Mouse (Mus musculus): ENCODE measurements around the gene Tnnt1. TPM values are rescaled to one million over a fixed set of nuclear protein-coding genes. Genes with fewer than 3 reads are reported as not detected.

The Tnnt1 gene
- polyA plus RNA-seq, 1 experiment from 2014 or later = 37.2 TPM

DNA sequence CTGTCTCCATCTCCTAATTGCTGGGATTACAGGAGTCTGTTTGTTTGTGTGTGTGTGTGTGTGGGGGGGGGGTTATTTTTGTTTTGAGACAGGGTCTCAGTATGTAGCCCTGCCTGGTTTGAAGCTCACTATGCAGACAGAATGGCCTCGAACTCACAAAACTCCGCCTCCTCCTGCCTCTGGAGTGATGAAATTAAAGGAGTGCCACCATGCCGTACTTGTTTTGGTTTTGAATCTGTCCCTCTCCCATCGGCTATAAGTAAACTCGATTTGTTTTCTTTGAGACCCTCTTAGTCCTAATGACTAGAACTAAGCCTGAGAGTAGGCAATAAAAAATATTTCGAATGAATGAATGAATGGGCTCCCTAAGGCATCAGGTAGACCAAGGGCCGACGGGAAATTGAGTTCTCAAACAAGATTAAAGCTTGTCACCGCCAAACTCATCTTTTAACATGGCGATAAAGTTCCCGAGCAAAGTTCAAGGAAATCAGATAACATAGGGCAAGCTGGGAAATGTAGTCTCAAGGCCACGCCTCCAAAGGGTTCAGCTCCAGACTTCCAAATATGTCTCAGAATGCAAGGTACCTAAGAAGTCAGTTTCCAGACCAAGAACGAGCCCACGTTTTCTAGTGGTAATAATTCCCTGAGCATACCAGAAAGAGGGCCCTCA, 13.6 kb downstream of the Tnnt1 start:
- Histone ChIP-seq H3K4me2 (peak overlapping the region; percentile 75), H3K27ac (peak overlapping the region; percentile 91), H3K4me1 (peaks cover 48% of the 10 kb centered on the region), H3K4me3 (replicated peaks) (peak overlapping the region; percentile 90), H3K27me3 (no peaks in the 10 kb centered on the region), H3K9me3 (replicated peaks) (no peaks in the 10 kb centered on the region), H3K36me3 (no peaks in the 10 kb centered on the region), H3K9ac (peak overlapping the region; percentile 88)
- 12% methylated on average over 14 of the region's 14 CpGs for WGBS
- ATAC-seq (replicated peaks; ENCODE audit: low FRiP score) = peak; percentile 27

GRCm38 (mm10) chr7:4501558-4502397, 14.4 kb downstream of the Tnnt1 start, which contains the start of gene Ppp1r12c:
TSS of gene Ppp1r12c (minus strand) at chr7:4501680.
- peak; percentile 94 for ATAC-seq (replicated peaks; ENCODE audit: low FRiP score)
- Histone ChIP-seq H3K27me3 (no peaks in the 10 kb centered on the region), H3K9ac (peak within 1 kb of the TSS; percentile 88), H3K4me3 (replicated peaks) (peak within 1 kb of the TSS; percentile 90), H3K4me1 (peaks cover 52% of the 10 kb centered on the region), H3K27ac (peak within 1 kb of the TSS; percentile 91), H3K9me3 (replicated peaks) (no peaks in the 10 kb centered on the region), H3K4me2 (peak within 1 kb of the TSS; percentile 75), H3K36me3 (peaks cover 7% of the 10 kb centered on the region)
- under 1% methylated on average over 60 of the region's 62 CpGs for WGBS

DNA sequence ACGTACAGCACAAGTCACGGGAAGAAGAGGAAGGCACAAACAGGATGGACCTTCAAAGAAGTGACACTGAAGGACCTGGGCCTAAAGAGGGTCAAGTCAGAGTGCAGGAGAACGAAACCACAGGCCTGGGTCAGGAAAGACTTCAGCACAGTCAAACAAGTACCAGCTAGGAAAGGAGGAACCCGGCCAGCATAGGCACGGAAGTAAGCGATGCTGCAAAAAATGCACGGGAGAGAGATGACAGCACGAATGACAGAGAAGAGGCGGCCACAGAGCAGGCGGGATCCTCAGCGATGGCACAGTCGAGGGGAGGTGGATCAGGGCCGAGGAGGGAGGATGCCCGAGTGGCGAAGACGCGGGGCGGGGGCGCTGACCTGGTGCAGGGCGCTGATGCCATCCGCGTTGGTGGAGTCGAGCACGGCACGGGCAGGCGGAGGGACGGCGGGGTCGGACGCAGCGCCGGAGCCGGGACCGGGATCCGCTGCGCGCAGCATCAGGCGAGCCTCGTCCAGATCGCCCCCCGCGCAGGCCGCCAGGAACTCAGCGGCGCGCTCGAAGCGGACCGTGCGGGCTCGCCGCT, 15.2 kb downstream of the Tnnt1 start:
- H3K4me2 ChIP-seq = peak overlapping the region; percentile 75
- peak overlapping the region; percentile 90 for H3K4me3 ChIP-seq (replicated peaks)
- H3K9me3 ChIP-seq (replicated peaks) = no peaks in the 10 kb centered on the region
- peak overlapping the region; percentile 88 for H3K9ac ChIP-seq
- H3K4me1 ChIP-seq = peaks cover 52% of the 10 kb centered on the region
- peak; percentile 65 for ATAC-seq (replicated peaks; ENCODE audit: low FRiP score)
- peak overlapping the region; percentile 91 for H3K27ac ChIP-seq
- peaks cover 15% of the 10 kb centered on the region for H3K36me3 ChIP-seq
- no peaks in the 10 kb centered on the region for H3K27me3 ChIP-seq
- WGBS = under 1% methylated on average over 43 of the region's 52 CpGs

- Histone ChIP-seq H3K36me3 (peaks cover 33% of the 10 kb centered on the region), H3K9ac (no peak overlapping the region), H3K27ac (no peak overlapping the region), H3K9me3 (replicated peaks) (no peaks in the 10 kb centered on the region), H3K27me3 (no peaks in the 10 kb centered on the region), H3K4me2 (peak overlapping the region; percentile 9), H3K4me1 (peaks cover 45% of the 10 kb centered on the region), H3K4me3 (replicated peaks) (0 out of 2 replicates have a peak overlapping the region, but pooled peaks have one; percentile 0)
- no peak for ATAC-seq (replicated peaks; ENCODE audit: low FRiP score)
- 90% methylated on average over 4 of the region's 4 CpGs for WGBS
Measured at GRCm38 (mm10) chr7:4499034-4499433, 17.1 kb downstream of the Tnnt1 start.

GRCm38 (mm10) chr7:4498251-4498650, 17.9 kb downstream of the Tnnt1 start:
- Histone ChIP-seq H3K4me1 (peaks cover 46% of the 10 kb centered on the region), H3K27ac (0 out of 2 replicates have a peak overlapping the region, but pooled peaks have one; percentile 16), H3K4me3 (replicated peaks) (0 out of 2 replicates have a peak overlapping the region, but pooled peaks have one; percentile 0), H3K36me3 (peaks cover 41% of the 10 kb centered on the region), H3K9ac (no peak overlapping the region), H3K27me3 (no peaks in the 10 kb centered on the region), H3K9me3 (replicated peaks) (no peaks in the 10 kb centered on the region), H3K4me2 (peak overlapping the region; percentile 13; the same call in 1 of the 2 replicates)
- WGBS = 23% methylated on average over 9 of the region's 9 CpGs
- ATAC-seq (replicated peaks; ENCODE audit: low FRiP score) = no peak

DNA sequence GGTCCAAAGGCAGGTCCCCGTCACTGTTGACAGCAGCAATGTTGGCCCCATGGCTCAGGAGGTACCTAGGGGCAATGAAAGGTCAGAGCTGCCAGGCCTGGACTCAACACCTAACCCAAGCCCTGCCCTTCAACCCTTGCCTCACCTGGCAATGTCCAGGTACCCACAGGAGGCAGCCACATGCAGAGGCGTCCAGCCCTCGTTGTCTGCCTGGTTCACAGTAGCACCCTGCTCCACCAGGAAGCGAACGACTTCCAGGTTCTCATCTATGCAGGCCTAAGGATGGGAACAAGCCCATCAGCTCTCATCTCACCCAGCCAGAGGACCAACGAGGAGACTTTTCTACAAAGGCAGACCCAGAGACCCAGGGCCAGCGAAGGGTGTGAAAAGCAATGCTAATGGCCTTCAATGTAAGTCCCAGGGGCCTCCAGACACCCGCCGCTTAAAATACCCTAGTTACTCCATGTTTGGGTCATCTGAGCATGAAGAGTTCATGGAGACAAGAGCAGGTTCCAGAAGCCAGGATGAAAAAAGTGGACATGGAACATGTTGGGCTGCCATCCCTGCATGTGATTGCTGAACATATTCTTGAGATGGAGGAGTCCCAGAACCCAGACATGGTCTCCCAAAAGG, 18.8 kb downstream of the Tnnt1 start:
- H3K27me3 ChIP-seq = no peaks in the 10 kb centered on the region
- no peak for ATAC-seq (replicated peaks; ENCODE audit: low FRiP score)
- H3K4me2 ChIP-seq = no peak overlapping the region
- no peak overlapping the region for H3K27ac ChIP-seq
- H3K4me1 ChIP-seq = peaks cover 49% of the 10 kb centered on the region
- 92% methylated on average over 9 of the region's 9 CpGs for WGBS
- no peak overlapping the region for H3K4me3 ChIP-seq (replicated peaks)
- H3K9ac ChIP-seq = no peak overlapping the region
- H3K9me3 ChIP-seq (replicated peaks) = no peaks in the 10 kb centered on the region
- H3K36me3 ChIP-seq = peaks cover 48% of the 10 kb centered on the region

GRCm38 (mm10) chr7:4496468-4496867, 19.7 kb downstream of the Tnnt1 start:
- no peaks in the 10 kb centered on the region for H3K9me3 ChIP-seq (replicated peaks)
- H3K36me3 ChIP-seq = peaks cover 55% of the 10 kb centered on the region
- 85% methylated on average over 3 of the region's 3 CpGs for WGBS
- H3K27ac ChIP-seq = no peak overlapping the region
- H3K4me2 ChIP-seq = no peak overlapping the region
- H3K27me3 ChIP-seq = no peaks in the 10 kb centered on the region
- peaks cover 49% of the 10 kb centered on the region for H3K4me1 ChIP-seq
- ATAC-seq (replicated peaks; ENCODE audit: low FRiP score) = no peak
- no peak overlapping the region for H3K4me3 ChIP-seq (replicated peaks)
- H3K9ac ChIP-seq = no peak overlapping the region

DNA sequence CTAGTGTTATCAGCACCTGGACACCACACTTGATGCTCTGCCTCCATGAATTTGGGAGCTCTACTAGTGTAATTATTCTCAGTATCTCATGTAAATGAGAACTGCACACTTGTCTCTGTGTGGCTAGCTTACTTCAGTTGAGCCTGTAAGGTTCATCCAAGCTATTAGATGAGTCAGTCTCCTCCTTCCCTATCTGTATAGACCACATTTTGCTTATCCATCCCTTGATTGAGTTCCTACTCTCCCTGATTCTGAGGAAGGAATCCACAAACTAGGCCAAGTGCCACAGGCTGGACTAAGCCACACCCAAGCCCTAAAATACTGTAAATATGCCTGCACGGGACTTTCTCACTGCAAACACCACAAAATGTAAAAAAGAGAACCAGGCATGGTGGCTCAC, 22.2 kb downstream of the Tnnt1 start:
- WGBS = 80% methylated on average over 1 of the region's 1 CpGs
- no peak overlapping the region for H3K4me2 ChIP-seq
- H3K9ac ChIP-seq = no peak overlapping the region
- no peak overlapping the region for H3K27ac ChIP-seq
- H3K36me3 ChIP-seq = peaks cover 67% of the 10 kb centered on the region
- no peaks in the 10 kb centered on the region for H3K27me3 ChIP-seq
- no peak overlapping the region for H3K4me3 ChIP-seq (replicated peaks)
- H3K4me1 ChIP-seq = peaks cover 29% of the 10 kb centered on the region
- no peaks in the 10 kb centered on the region for H3K9me3 ChIP-seq (replicated peaks)
- ATAC-seq (replicated peaks; ENCODE audit: low FRiP score) = no peak

- H3K36me3 ChIP-seq = peaks cover 80% of the 10 kb centered on the region
- peak; percentile 47; the same call in 1 of the 2 replicates for ATAC-seq (replicated peaks; ENCODE audit: low FRiP score)
- no peak overlapping the region for H3K9ac ChIP-seq
- no peaks in the 10 kb centered on the region for H3K9me3 ChIP-seq (replicated peaks)
- no peak overlapping the region for H3K4me3 ChIP-seq (replicated peaks)
- peaks cover 15% of the 10 kb centered on the region for H3K4me1 ChIP-seq
- WGBS = 67% methylated on average over 13 of the region's 13 CpGs
- H3K27ac ChIP-seq = peak overlapping the region; percentile 25
- no peaks in the 10 kb centered on the region for H3K27me3 ChIP-seq
- H3K4me2 ChIP-seq = no peak overlapping the region
Measured at GRCm38 (mm10) chr7:4492284-4493224, 23.6 kb downstream of the Tnnt1 start.

GRCm38 (mm10) chr7:4491308-4491707, 24.9 kb downstream of the Tnnt1 start:
- Histone ChIP-seq H3K4me2 (no peak overlapping the region), H3K4me3 (replicated peaks) (no peak overlapping the region), H3K4me1 (peaks cover 16% of the 10 kb centered on the region), H3K27me3 (no peaks in the 10 kb centered on the region), H3K36me3 (peaks cover 79% of the 10 kb centered on the region), H3K9me3 (replicated peaks) (no peaks in the 10 kb centered on the region), H3K27ac (0 out of 2 replicates have a peak overlapping the region, but pooled peaks have one; percentile 7), H3K9ac (no peak overlapping the region)
- no peak for ATAC-seq (replicated peaks; ENCODE audit: low FRiP score)
- 78% methylated on average over 6 of the region's 6 CpGs for WGBS

DNA sequence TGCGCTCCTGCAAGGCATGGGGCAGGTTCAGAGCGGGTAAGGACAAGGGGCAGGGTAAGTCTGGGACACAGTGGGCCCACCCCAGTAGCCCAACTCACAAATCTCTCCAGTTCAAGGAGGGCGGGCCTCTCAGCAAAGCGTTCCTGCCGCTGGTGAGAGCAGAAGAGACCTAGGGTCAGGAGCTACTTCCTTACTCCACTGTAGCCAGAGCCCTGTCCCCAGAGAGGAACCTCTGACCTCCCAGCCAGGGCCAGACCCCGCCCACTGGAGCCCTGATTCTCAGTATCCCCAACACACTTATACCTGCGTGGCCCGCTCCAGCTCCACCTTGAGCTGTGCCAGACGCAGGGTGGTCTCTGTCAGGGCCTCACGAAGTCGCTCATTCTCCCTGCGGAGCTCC, 33.9 kb downstream of the Tnnt1 start:
- 87% methylated on average over 12 of the region's 12 CpGs for WGBS
- no peaks in the 10 kb centered on the region for H3K27me3 ChIP-seq
- H3K4me1 ChIP-seq = peaks cover 33% of the 10 kb centered on the region
- ATAC-seq (replicated peaks; ENCODE audit: low FRiP score) = no peak
- H3K4me2 ChIP-seq = no peak overlapping the region
- H3K9ac ChIP-seq = no peak overlapping the region
- H3K9me3 ChIP-seq (replicated peaks) = no peaks in the 10 kb centered on the region
- H3K27ac ChIP-seq = no peak overlapping the region
- no peak overlapping the region for H3K4me3 ChIP-seq (replicated peaks)
- H3K36me3 ChIP-seq = peaks cover 64% of the 10 kb centered on the region

Data from kidney, embryonic 15.5 days (tissue).